ENCODE assay signal across 8 mouse cellular contexts in the genomic region with DNA sequence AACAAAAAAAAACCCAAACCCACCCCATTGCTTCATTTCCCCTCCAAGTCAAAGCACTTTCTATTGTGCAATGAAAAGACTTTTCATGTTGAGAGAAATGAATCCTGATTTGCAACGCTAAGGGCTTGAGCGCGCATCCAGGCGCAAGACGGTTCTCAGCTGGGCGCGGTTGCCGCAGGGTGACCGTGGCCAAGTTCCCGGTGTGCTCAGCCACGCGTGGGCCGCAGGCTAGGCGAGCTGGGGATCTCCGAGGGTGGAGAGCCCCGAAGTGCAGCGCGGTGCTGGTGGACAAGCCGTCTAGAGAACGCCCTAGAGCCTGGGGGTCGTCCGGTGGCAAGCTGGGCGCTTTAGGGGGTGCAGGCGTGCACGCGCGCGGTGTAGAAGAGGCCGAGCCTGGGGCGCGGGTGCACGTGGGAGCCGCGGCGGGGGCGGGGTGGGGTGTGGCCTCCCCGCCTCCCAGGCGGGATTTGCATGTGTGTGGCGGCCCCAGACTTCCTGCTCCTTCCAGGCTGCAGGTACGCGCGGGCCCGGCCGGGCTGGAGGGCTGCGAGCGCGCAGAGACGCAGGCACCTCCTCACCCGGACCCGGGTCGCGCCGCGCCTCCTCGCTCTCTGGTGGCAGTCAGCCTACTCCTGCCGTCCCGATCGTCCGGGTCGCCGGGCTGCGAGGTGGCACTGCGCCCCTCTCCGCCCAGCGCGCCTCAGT.
A peak's percentile ranks its signal among the peaks of the same experiment; 100 is the strongest.
DNase-seq lines count a peak whose midpoint lies in the region.

A gene (plus strand): TSS at position 493 of the 705 bp plus-strand sequence.

- peak; percentile 27 for DNase-seq in right cerebral cortex, adult 18-20 months
- DNase-seq in right cerebral cortex, postnatal 14 days: no peak
- peak; percentile 66 for DNase-seq in embryo, embryonic 10.5 days (ENCODE audit: low spot score)
- peak; percentile 75 to 83 for DNase-seq in heart, adult 9 months (ENCODE audit: low spot score in 2 of 2)
- peak; percentile 67 for DNase-seq in kidney, adult 9 months
- peak; percentile 82 for DNase-seq in lung, postnatal 14 days
- peak; percentile 57 for DNase-seq in retina, embryonic 14.5 days (ENCODE audit: low spot score)
- no peak for DNase-seq in frontal cortex, postnatal 36 days (ENCODE audit: low spot score in 2 of 2)

Comparison
In these comparisons a context has a peak if more than half of its experiments do, and no peak if none do; other contexts are left out.
1. DNase-seq: peak in right cerebral cortex, adult 18-20 months (single experiment), embryo, embryonic 10.5 days (single experiment), heart, adult 9 months (2 of 2), kidney, adult 9 months (single experiment), lung, postnatal 14 days (single experiment) and retina, embryonic 14.5 days (single experiment); none in right cerebral cortex, postnatal 14 days (single experiment) and frontal cortex, postnatal 36 days (0 of 2).